Mouse (Mus musculus): Measurements from ENCODE around the gene Lingo1. TPM values are rescaled to one million over a fixed set of nuclear protein-coding genes. Genes with fewer than 3 reads are reported as not detected.

Gene Lingo1
- polyA plus RNA-seq, 1 experiment from 2014 or later = 3.3 TPM

GRCm38 (mm10) chr9:56627295-56627694 lies 169.0 kb downstream of the Lingo1 start:
- 54% methylated on average over 4 of the region's 4 CpGs for WGBS
- peaks cover 20% of the 10 kb centered on the region for H3K4me1 ChIP-seq (replicated peaks; ENCODE audit: control insufficient read depth, insufficient read depth, low read length)
- ATAC-seq (ENCODE audit: low read depth) = no peak
- no peak overlapping the region for H3K27ac ChIP-seq (ENCODE audit: low read length)
- H3K9me3 ChIP-seq (ENCODE audit: control insufficient read depth, low read length) = no peaks in the 10 kb centered on the region
- H3K36me3 ChIP-seq (ENCODE audit: control insufficient read depth, insufficient read depth, low read length) = no peaks in the 10 kb centered on the region
- H3K4me2 ChIP-seq (ENCODE audit: low read depth, low read length) = no peak overlapping the region
- H3K9ac ChIP-seq (ENCODE audit: low read length) = no peak overlapping the region
- no peak overlapping the region for H3K4me3 ChIP-seq (ENCODE audit: low read length)
- H3K27me3 ChIP-seq (ENCODE audit: control insufficient read depth, insufficient read depth, low read depth, low read length) = no peaks in the 10 kb centered on the region

- WGBS = 38% methylated on average over 2 of the region's 2 CpGs
- no peak overlapping the region for H3K4me3 ChIP-seq (ENCODE audit: low read length)
- ATAC-seq (ENCODE audit: low read depth) = peak; percentile 63; the same call in 1 of the 2 replicates
- H3K4me2 ChIP-seq (ENCODE audit: low read depth, low read length) = no peak overlapping the region
- peaks cover 14% of the 10 kb centered on the region for H3K4me1 ChIP-seq (replicated peaks; ENCODE audit: control insufficient read depth, insufficient read depth, low read length)
- H3K27me3 ChIP-seq (ENCODE audit: control insufficient read depth, insufficient read depth, low read depth, low read length) = peaks cover 16% of the 10 kb centered on the region
- 0 out of 2 replicates have a peak, but pooled peaks cover under 1% of the 10 kb centered on the region for H3K36me3 ChIP-seq (ENCODE audit: control insufficient read depth, insufficient read depth, low read length)
- no peaks in the 10 kb centered on the region; the same call in 1 of the 2 replicates for H3K9me3 ChIP-seq (ENCODE audit: control insufficient read depth, low read length)
- H3K9ac ChIP-seq (ENCODE audit: low read length) = no peak overlapping the region
- H3K27ac ChIP-seq (ENCODE audit: low read length) = no peak overlapping the region
Measured at GRCm38 (mm10) chr9:56624923-56625322, 171.3 kb downstream of the Lingo1 start.

- no peak overlapping the region for H3K27ac ChIP-seq (ENCODE audit: low read length)
- H3K9ac ChIP-seq (ENCODE audit: low read length) = no peak overlapping the region
- H3K4me2 ChIP-seq (ENCODE audit: low read depth, low read length) = no peak overlapping the region
- peaks cover 8% of the 10 kb centered on the region; the same call in 1 of the 2 replicates for H3K4me1 ChIP-seq (replicated peaks; ENCODE audit: control insufficient read depth, insufficient read depth, low read length)
- no peak for ATAC-seq (ENCODE audit: low read depth)
- 0 out of 2 replicates have a peak, but pooled peaks cover 2% of the 10 kb centered on the region for H3K36me3 ChIP-seq (ENCODE audit: control insufficient read depth, insufficient read depth, low read length)
- H3K9me3 ChIP-seq (ENCODE audit: control insufficient read depth, low read length) = no peaks in the 10 kb centered on the region; the same call in 1 of the 2 replicates
- H3K4me3 ChIP-seq (ENCODE audit: low read length) = no peak overlapping the region
- peaks cover 20% of the 10 kb centered on the region for H3K27me3 ChIP-seq (ENCODE audit: control insufficient read depth, insufficient read depth, low read depth, low read length)
- WGBS = 67% methylated on average over 11 of the region's 11 CpGs
Measured at GRCm38 (mm10) chr9:56623361-56623760, 172.9 kb downstream of the Lingo1 start.

DNA sequence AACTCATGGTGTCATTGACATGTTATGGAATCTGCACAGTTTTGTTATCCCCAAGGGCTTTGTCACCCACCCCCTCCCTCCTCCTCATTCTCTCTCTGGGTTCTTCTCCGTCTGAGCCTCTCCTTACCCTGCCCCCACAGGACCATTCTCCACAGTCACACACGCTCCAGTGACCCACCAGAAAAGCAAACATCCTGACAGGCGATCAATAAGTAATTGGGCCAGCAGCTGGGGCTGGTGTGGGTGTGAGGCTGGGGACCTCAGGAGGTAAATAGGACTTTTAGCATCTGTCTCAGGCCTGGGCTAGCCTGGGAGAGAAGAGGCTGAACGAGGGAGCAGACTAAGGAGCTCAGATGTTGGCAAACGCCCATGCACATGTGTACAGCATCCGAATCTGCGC lies 173.5 kb downstream of the Lingo1 start:
- Histone ChIP-seq H3K9me3 (ENCODE audit: control insufficient read depth, low read length) (no peaks in the 10 kb centered on the region; the same call in 1 of the 2 replicates), H3K36me3 (ENCODE audit: control insufficient read depth, insufficient read depth, low read length) (0 out of 2 replicates have a peak, but pooled peaks cover 2% of the 10 kb centered on the region), H3K27me3 (ENCODE audit: control insufficient read depth, insufficient read depth, low read depth, low read length) (peaks cover 20% of the 10 kb centered on the region), H3K4me1 (replicated peaks; ENCODE audit: control insufficient read depth, insufficient read depth, low read length) (peaks cover 8% of the 10 kb centered on the region; the same call in 1 of the 2 replicates), H3K4me3 (ENCODE audit: low read length) (no peak overlapping the region), H3K9ac (ENCODE audit: low read length) (no peak overlapping the region), H3K4me2 (ENCODE audit: low read depth, low read length) (no peak overlapping the region), H3K27ac (ENCODE audit: low read length) (no peak overlapping the region)
- ATAC-seq (ENCODE audit: low read depth) = no peak
- WGBS = 50% methylated on average over 7 of the region's 7 CpGs

DNA sequence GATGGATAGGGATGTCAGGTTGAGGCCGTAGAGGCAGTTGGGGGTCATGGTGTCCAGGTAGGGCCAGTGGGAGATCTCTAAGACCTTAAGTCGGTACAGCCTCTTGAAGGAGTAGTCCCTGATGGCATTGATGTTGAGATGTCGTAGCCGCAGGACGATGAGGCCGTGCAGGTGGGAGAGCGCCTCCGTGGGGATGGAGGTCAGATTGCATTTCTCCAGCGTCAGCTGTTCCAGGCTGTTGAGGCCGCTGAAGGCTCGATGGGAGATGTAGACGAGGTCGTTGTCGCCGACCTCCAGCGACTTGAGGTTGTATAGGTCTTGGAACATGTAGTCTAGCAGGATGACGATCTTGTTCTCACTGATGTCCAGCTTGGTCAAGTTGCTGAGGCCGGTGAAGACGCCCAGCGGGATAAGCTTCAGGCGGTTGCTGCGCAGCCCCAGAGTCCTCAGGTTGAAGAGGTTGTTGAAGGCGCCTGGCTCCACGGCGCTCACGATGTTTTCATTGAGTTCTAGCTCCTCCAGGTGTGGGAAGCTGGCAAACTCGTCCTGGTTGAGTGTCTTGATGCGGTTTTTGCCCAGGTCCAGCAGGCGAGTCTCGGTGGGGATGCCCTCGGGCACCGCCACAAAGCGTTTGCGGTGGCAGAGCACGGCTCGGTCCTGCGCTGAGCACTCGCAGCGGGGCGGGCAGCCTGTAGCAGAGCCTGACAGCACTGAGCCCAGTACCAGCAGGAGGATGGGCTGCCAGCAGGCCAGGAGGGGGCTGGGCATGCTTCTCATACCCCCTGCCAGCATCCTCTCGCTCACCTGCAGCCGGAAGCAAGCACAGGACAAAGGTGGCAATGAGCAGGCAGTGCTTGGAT lies 175.5 kb downstream of the Lingo1 start:
- Histone ChIP-seq H3K9ac (ENCODE audit: low read length) (no peak overlapping the region), H3K4me1 (replicated peaks; ENCODE audit: control insufficient read depth, insufficient read depth, low read length) (peaks cover 8% of the 10 kb centered on the region; the same call in 1 of the 2 replicates), H3K27ac (ENCODE audit: low read length) (no peak overlapping the region), H3K27me3 (ENCODE audit: control insufficient read depth, insufficient read depth, low read depth, low read length) (peaks cover 20% of the 10 kb centered on the region), H3K4me2 (ENCODE audit: low read depth, low read length) (peak overlapping the region; percentile 23), H3K36me3 (ENCODE audit: control insufficient read depth, insufficient read depth, low read length) (0 out of 2 replicates have a peak, but pooled peaks cover 2% of the 10 kb centered on the region), H3K9me3 (ENCODE audit: control insufficient read depth, low read length) (no peaks in the 10 kb centered on the region; the same call in 1 of the 2 replicates), H3K4me3 (ENCODE audit: low read length) (no peak overlapping the region)
- WGBS = 27% methylated on average over 42 of the region's 42 CpGs
- no peak for ATAC-seq (ENCODE audit: low read depth)

- WGBS = 75% methylated on average over 23 of the region's 23 CpGs
Measured at GRCm38 (mm10) chr9:56619715-56620114, 176.6 kb downstream of the Lingo1 start.

GRCm38 (mm10) chr9:56618660-56619059 lies 177.6 kb downstream of the Lingo1 start:
- Histone ChIP-seq H3K27me3 (ENCODE audit: control insufficient read depth, insufficient read depth, low read depth, low read length) (peaks cover 20% of the 10 kb centered on the region), H3K9me3 (ENCODE audit: control insufficient read depth, low read length) (no peaks in the 10 kb centered on the region; the same call in 1 of the 2 replicates), H3K4me3 (ENCODE audit: low read length) (no peak overlapping the region), H3K27ac (ENCODE audit: low read length) (no peak overlapping the region), H3K9ac (ENCODE audit: low read length) (no peak overlapping the region), H3K4me2 (ENCODE audit: low read depth, low read length) (no peak overlapping the region), H3K4me1 (replicated peaks; ENCODE audit: control insufficient read depth, insufficient read depth, low read length) (no peaks in the 10 kb centered on the region; the same call in 1 of the 2 replicates), H3K36me3 (ENCODE audit: control insufficient read depth, insufficient read depth, low read length) (0 out of 2 replicates have a peak, but pooled peaks cover 2% of the 10 kb centered on the region)
- 66% methylated on average over 4 of the region's 4 CpGs for WGBS
- peak; percentile 26; the same call in 1 of the 2 replicates for ATAC-seq (ENCODE audit: low read depth)

More at GRCm38 (mm10) chr9:56619715-56620114, 176.6 kb downstream of the Lingo1 start:
- Histone ChIP-seq H3K4me1 (replicated peaks; ENCODE audit: control insufficient read depth, insufficient read depth, low read length) (peaks cover 4% of the 10 kb centered on the region; the same call in 1 of the 2 replicates), H3K4me3 (ENCODE audit: low read length) (no peak overlapping the region), H3K9ac (ENCODE audit: low read length) (no peak overlapping the region), H3K27ac (ENCODE audit: low read length) (no peak overlapping the region), H3K9me3 (ENCODE audit: control insufficient read depth, low read length) (no peaks in the 10 kb centered on the region; the same call in 1 of the 2 replicates), H3K36me3 (ENCODE audit: control insufficient read depth, insufficient read depth, low read length) (0 out of 2 replicates have a peak, but pooled peaks cover 2% of the 10 kb centered on the region), H3K4me2 (ENCODE audit: low read depth, low read length) (no peak overlapping the region), H3K27me3 (ENCODE audit: control insufficient read depth, insufficient read depth, low read depth, low read length) (peaks cover 20% of the 10 kb centered on the region)
- ATAC-seq (ENCODE audit: low read depth) = no peak

GRCm38 (mm10) chr9:56616061-56616460 lies 180.2 kb downstream of the Lingo1 start:
- H3K9ac ChIP-seq (ENCODE audit: low read length) = no peak overlapping the region
- no peaks in the 10 kb centered on the region for H3K4me1 ChIP-seq (replicated peaks; ENCODE audit: control insufficient read depth, insufficient read depth, low read length)
- H3K4me2 ChIP-seq (ENCODE audit: low read depth, low read length) = no peak overlapping the region
- 71% methylated on average over 3 of the region's 3 CpGs for WGBS
- 0 out of 2 replicates have a peak, but pooled peaks cover 2% of the 10 kb centered on the region for H3K36me3 ChIP-seq (ENCODE audit: control insufficient read depth, insufficient read depth, low read length)
- H3K27me3 ChIP-seq (ENCODE audit: control insufficient read depth, insufficient read depth, low read depth, low read length) = peaks cover 16% of the 10 kb centered on the region
- H3K27ac ChIP-seq (ENCODE audit: low read length) = no peak overlapping the region
- H3K4me3 ChIP-seq (ENCODE audit: low read length) = no peak overlapping the region
- no peak for ATAC-seq (ENCODE audit: low read depth)
- H3K9me3 ChIP-seq (ENCODE audit: control insufficient read depth, low read length) = no peaks in the 10 kb centered on the region; the same call in 1 of the 2 replicates

DNA sequence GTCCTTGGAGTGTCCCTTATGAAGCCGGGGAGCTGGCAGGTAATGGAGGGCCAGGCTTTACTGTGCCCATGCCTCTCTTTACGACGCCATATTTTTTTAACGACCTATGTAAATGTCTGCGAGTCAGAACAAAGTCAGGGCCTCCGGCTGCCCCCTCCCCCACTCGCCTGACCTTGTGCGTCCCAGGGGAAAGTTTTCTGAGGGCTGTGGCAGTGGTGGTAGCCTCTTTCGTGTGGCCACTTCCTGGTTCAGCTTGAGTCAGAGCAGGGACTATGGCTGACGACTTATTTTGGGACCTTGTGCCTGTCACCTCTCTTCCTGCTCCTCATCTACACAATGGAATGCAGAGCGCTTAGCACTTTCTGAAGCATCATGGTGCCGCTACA lies 183.5 kb downstream of the Lingo1 start:
- H3K9ac ChIP-seq (ENCODE audit: low read length) = no peak overlapping the region
- H3K9me3 ChIP-seq (ENCODE audit: control insufficient read depth, low read length) = no peaks in the 10 kb centered on the region
- H3K4me3 ChIP-seq (ENCODE audit: low read length) = no peak overlapping the region
- no peaks in the 10 kb centered on the region for H3K27me3 ChIP-seq (ENCODE audit: control insufficient read depth, insufficient read depth, low read depth, low read length)
- no peak for ATAC-seq (ENCODE audit: low read depth)
- H3K4me2 ChIP-seq (ENCODE audit: low read depth, low read length) = no peak overlapping the region
- H3K36me3 ChIP-seq (ENCODE audit: control insufficient read depth, insufficient read depth, low read length) = no peaks in the 10 kb centered on the region
- H3K27ac ChIP-seq (ENCODE audit: low read length) = no peak overlapping the region
- WGBS = 50% methylated on average over 12 of the region's 12 CpGs
- H3K4me1 ChIP-seq (replicated peaks; ENCODE audit: control insufficient read depth, insufficient read depth, low read length) = no peaks in the 10 kb centered on the region

Measured in lung, embryonic 16.5 days (tissue).